Mouse (Mus musculus) olfactory bulb, adult 2 months (tissue): ENCODE results near the gene Clic5.

ENCODE experiments used
- CTCF ChIP-seq: fragments of 200-500 bp; IDR thresholded peaks from 2 replicates; pipeline ENCODE4 v1.5.1; 2012; ENCODE audit warnings: low read depth, mild to moderate bottlenecking, low read length, moderate library complexity; ENCODE audit not compliant: insufficient read depth
- POLR2A ChIP-seq: fragments of 200-500 bp; IDR thresholded peaks from 2 replicates; pipeline ENCODE4 v1.6.1; 2012; ENCODE audit warnings: mild to moderate bottlenecking, low read depth, low read length, moderate library complexity; ENCODE audit not compliant: insufficient read depth

DNA sequence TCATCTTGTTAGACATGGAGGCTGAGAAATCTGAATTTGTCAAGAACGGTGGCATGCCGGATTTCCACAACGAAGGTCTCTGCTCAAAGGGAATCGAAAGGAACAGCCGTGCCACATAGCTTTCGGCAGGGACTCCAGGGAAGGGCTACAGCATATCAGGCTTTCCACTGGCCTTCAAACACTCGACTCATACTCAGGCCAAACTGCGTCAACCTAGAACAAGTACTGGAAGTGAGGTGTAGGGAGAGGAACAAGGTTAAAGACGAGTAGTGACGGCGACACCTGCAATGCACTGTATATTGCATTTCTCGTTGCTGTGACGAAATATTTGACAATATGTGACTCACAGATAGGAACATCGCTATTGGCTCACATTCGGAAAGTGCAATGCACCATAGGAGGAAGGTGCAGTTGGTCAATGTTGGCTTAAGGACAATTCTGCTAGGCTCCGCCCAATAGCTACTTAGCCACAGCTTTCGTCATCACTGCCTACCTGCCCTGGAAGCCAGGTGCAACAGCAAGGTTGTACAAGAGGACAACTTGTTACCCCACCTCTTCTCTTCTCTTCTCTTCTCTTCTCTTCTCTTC, 112.9 kb downstream of the Clic5 start:
- TF ChIP-seq CTCF (no peak), POLR2A (no peak)
